Mouse (Mus musculus) cortical plate, adult 2 months (tissue): ENCODE measurements around the gene Slc36a3.

Experiments used
- CTCF ChIP-seq: fragments of 200-500 bp; IDR thresholded peaks from 2 replicates; pipeline ENCODE4 v1.5.1; 2011; ENCODE audit warnings: mild to moderate bottlenecking, control low read depth, low read length; ENCODE audit not compliant: insufficient read depth; ENCODE audit errors: extremely low read depth
- POLR2A ChIP-seq: fragments of 200-500 bp; IDR thresholded peaks from 2 replicates; pipeline ENCODE4 v1.6.1; 2011; ENCODE audit warnings: mild to moderate bottlenecking, low read length, control low read depth; ENCODE audit not compliant: insufficient read depth; ENCODE audit errors: extremely low read depth

GRCm38 (mm10) chr11:55197086-55197485, 45.6 kb upstream of the Slc36a3 start:
- TF ChIP-seq POLR2A (no peak), CTCF (no peak)
